Mouse (Mus musculus) kidney, adult 2 months (tissue): ENCODE data around the gene Armc6.

Source experiments
- CTCF ChIP-seq: fragments of 200-500 bp; conservative IDR thresholded peaks from 2 replicates; pipeline ENCODE4 v1.5.1; 2011; ENCODE audit warnings: low read depth, mild to moderate bottlenecking, control low read depth, low read length, moderate library complexity, mixed read lengths; ENCODE audit not compliant: insufficient read depth, insufficient read length
- POLR2A ChIP-seq: fragments of 200-500 bp; IDR thresholded peaks from one replicate; pipeline ENCODE4 v1.6.1; 2011; ENCODE audit warnings: low read depth, low read length, control low read depth

DNA sequence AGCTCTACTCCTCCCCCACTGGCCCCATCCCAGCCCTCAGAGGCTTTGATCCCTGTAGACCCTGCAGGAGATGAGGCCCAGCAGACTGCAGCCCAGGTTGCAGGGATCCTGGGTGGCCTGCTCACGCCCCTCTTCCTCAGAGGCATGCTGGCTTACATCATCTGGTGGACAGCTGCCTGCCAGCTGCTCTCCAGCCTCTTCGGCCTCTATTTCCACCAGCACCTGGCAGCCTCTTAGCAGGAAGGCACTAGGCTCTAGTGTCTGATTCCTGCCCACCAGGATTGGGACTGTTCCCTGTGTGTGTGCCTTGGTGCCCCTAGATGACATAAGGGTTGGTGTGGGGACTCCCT, 52.4 kb downstream of the Armc6 start:
- TF ChIP-seq CTCF (no peak), POLR2A (no peak)
